ENCODE assay signal across 18 mouse cellular contexts in genomic region chr17:50010096-50010495, GRCm38 (mm10).
"Had no signal": no experiment of that assay in that cellular context is flagged by ENCODE, and none has a peak within 500 bp of the region (broad histone marks: within the 10 kb centered on the region; RNA-seq: fewer than 3 reads in every experiment).

No protein-coding gene starts in this region.

- H3K4me2 ChIP-seq: limb, embryonic 13.5 days; liver, embryonic 11.5 days; lung, embryonic 15.5 days; midbrain, embryonic 12.5 days; neural tube, embryonic 15.5 days had no signal

- H3K4me1 ChIP-seq: megakaryocyte, embryonic 14.5 days had no signal

- H3K9me3 ChIP-seq: limb, embryonic 13.5 days; lung, embryonic 15.5 days; megakaryocyte, embryonic 14.5 days; midbrain, embryonic 12.5 days; neural tube, embryonic 15.5 days had no signal

- H3K36me3 ChIP-seq: limb, embryonic 13.5 days; lung, embryonic 15.5 days; midbrain, embryonic 12.5 days; neural tube, embryonic 15.5 days had no signal

- H3K9ac ChIP-seq: limb, embryonic 13.5 days; lung, embryonic 15.5 days; midbrain, embryonic 12.5 days; neural tube, embryonic 15.5 days had no signal

- H3K27me3 ChIP-seq: limb, embryonic 13.5 days; lung, embryonic 15.5 days; megakaryocyte, embryonic 14.5 days; neural tube, embryonic 15.5 days had no signal

- H3K27ac ChIP-seq: kidney, postnatal 0 days; limb, embryonic 13.5 days; lung, embryonic 15.5 days; midbrain, embryonic 12.5 days; neural tube, embryonic 15.5 days had no signal

- DNase-seq: kidney, adult 11 months; kidney, adult 9 months; kidney, postnatal 36 days; layer of hippocampus, adult 9-11 months; layer of hippocampus, postnatal 36 days; lung, postnatal 36 days; right cerebral cortex, postnatal 4 days; spleen, adult 18-20 months; thymus, adult 18-20 months; thymus, postnatal 14 days had no signal

- H3K4me3 ChIP-seq: limb, embryonic 13.5 days; lung, embryonic 15.5 days; megakaryocyte, embryonic 14.5 days; midbrain, embryonic 12.5 days; myocyte; neural tube, embryonic 15.5 days had no signal
